In the genomic region with DNA sequence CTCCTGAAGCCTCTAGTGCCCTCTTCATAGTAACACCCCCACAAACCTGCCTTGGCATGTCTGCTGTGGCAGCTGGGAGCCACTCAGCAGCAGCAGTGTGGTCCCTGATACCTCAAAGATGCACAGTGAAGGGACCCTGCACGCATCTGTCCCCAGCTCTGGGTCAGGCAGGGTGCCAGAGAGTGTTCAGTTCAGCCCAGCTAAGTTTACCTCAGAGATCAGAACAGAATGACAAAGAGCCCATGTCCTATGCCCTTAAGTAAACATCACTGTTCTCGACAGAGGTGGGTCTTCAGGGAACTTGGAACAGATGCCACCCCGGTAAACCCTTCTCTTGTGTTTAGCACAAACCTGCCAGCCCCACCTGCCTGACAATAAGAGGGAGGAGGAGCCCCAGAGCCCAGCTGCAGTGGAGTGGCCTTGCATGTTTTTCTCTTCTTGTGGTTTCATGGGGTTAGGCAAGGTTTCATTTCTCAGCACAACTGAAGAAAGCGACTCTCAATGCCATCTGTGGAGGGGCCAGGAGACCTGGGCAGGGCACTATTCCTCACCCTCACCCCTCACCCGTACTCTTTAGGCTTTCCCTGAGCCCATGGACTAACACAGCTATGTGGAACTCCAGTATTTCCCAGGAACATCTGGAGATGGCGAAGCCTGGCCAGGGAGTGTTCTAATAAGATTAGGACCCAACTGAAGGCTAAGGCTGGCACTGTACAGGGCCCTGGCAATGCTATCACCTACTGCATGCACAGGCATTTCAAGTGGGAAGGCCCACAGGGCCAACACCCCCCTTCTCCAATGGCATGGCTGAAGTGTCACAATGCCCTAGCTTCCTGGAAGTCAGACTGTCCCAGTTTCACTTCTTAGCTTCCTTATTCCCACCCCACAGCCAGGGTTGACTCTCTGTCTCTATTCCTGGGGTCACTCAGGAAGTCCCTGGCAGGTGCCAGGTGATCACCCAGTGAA, we compare ENCODE assay signal across 9 mouse cellular contexts.
DNase-seq lines count a peak whose midpoint lies in the region; ATAC-seq lines count a peak whose summit lies in the region.
"Had no signal": no experiment of that assay in that cellular context is flagged by ENCODE, and none has a peak within 500 bp of the region (broad histone marks: within the 10 kb centered on the region; RNA-seq: fewer than 3 reads in every experiment).

No protein-coding gene starts in this region.

- no peaks in the 10 kb centered on the region for H3K36me3 ChIP-seq in hindbrain, embryonic 12.5 days

- no peaks in the 10 kb centered on the region for H3K9me3 ChIP-seq in hindbrain, embryonic 12.5 days (replicated peaks)

- no peak overlapping the region for H3K9ac ChIP-seq in hindbrain, embryonic 12.5 days

- no peaks in the 10 kb centered on the region for H3K27me3 ChIP-seq in hindbrain, embryonic 12.5 days

- H3K4me3 ChIP-seq in hindbrain, embryonic 12.5 days: no peak overlapping the region

- H3K4me2 ChIP-seq in hindbrain, embryonic 12.5 days (replicated peaks): no peak overlapping the region

- H3K27ac ChIP-seq in hindbrain, embryonic 12.5 days: no peak overlapping the region

- WGBS in hindbrain, embryonic 12.5 days: 64% methylated on average over 6 of the region's 6 CpGs

- DNase-seq in spleen, adult 18-20 months: peak; percentile 61 to 74
- no peak for DNase-seq in spleen, adult 12 weeks (ENCODE audit: low spot score)
- DNase-seq in monocyte, adult 2 months (ENCODE audit: low read depth in 1 of 2, low spot score in 2 of 2): peak; percentile 38
- no peak for DNase-seq in kidney, postnatal 4 days
- no peak for DNase-seq in left cerebral cortex, adult 11 months (ENCODE audit: low spot score)
- DNase-seq in layer of hippocampus, adult 18-20 months (ENCODE audit: low spot score in 2 of 2): no peak

- no peaks in the 10 kb centered on the region for H3K4me1 ChIP-seq in hindbrain, embryonic 12.5 days

- peak; percentile 74 for ATAC-seq in inflammation-experienced regulatory T-cells, adult 6 months
- ATAC-seq in hindbrain, embryonic 12.5 days (ENCODE audit: low FRiP score): no peak
- ATAC-seq: forebrain, embryonic 14.5 days had no signal

Comparison
In these comparisons a context has a peak if more than half of its experiments do, and no peak if none do; other contexts are left out.
1. DNase-seq: peak in spleen, adult 18-20 months (2 of 2) and monocyte, adult 2 months (2 of 2); none in spleen, adult 12 weeks (single experiment), kidney, postnatal 4 days (0 of 2), left cerebral cortex, adult 11 months (single experiment) and layer of hippocampus, adult 18-20 months (0 of 2).